Mouse (Mus musculus): ENCODE data around the gene Snrpg. TPM values are rescaled to one million over a fixed set of nuclear protein-coding genes. Genes with fewer than 3 reads are reported as not detected.

The Snrpg gene
- polyA plus RNA-seq (2014; fragmentation: Nextera tagmentation; extraction: Ambion mirVana): 814 and 1,116 TPM in 2 replicates

- Histone ChIP-seq H3K9ac (ENCODE audit: low read depth, low read length) (peak within 1 kb of the TSS; percentile 95), H3K4me1 (ENCODE audit: control insufficient read depth, insufficient read depth, low read length) (peaks cover 24% of the 10 kb centered on the region), H3K9me3 (ENCODE audit: control insufficient read depth, low read length) (no peaks in the 10 kb centered on the region), H3K4me3 (ENCODE audit: low read length) (peak within 1 kb of the TSS; percentile 93), H3K27me3 (ENCODE audit: control insufficient read depth, insufficient read depth, low read length) (no peaks in the 10 kb centered on the region), H3K36me3 (ENCODE audit: control insufficient read depth, insufficient read depth, low read length) (peaks cover 24% of the 10 kb centered on the region; the same call in 1 of the 2 replicates), H3K27ac (ENCODE audit: low read depth, low read length) (peak within 1 kb of the TSS; percentile 90), H3K4me2 (replicated peaks; ENCODE audit: low read depth, low read length) (peak within 1 kb of the TSS; percentile 85)
- ATAC-seq (ENCODE audit: low FRiP score, low TSS enrichment): no peak; the same call in 1 of the 2 replicates
- 15% methylated on average over 15 of the region's 15 CpGs for WGBS
These were observed at the start of gene Snrpg for GRCm38 (mm10) chr6:86370764-86371339. Gene Snrpg (plus strand): TSS chr6:86371304.

- Histone ChIP-seq H3K4me1 (ENCODE audit: control insufficient read depth, insufficient read depth, low read length) (no peaks in the 10 kb centered on the region), H3K27me3 (ENCODE audit: control insufficient read depth, insufficient read depth, low read length) (no peaks in the 10 kb centered on the region), H3K27ac (ENCODE audit: low read depth, low read length) (no peak overlapping the region), H3K9ac (ENCODE audit: low read depth, low read length) (no peak overlapping the region), H3K36me3 (ENCODE audit: control insufficient read depth, insufficient read depth, low read length) (no peaks in the 10 kb centered on the region), H3K4me3 (ENCODE audit: low read length) (no peak overlapping the region), H3K9me3 (ENCODE audit: control insufficient read depth, low read length) (0 out of 2 replicates have a peak, but pooled peaks cover 2% of the 10 kb centered on the region), H3K4me2 (replicated peaks; ENCODE audit: low read depth, low read length) (no peak overlapping the region)
- 78% methylated on average over 5 of the region's 5 CpGs for WGBS
- no peak for ATAC-seq (ENCODE audit: low FRiP score, low TSS enrichment)
These were observed 49.0 kb upstream of the Snrpg start for GRCm38 (mm10) chr6:86322031-86322563.

DNA sequence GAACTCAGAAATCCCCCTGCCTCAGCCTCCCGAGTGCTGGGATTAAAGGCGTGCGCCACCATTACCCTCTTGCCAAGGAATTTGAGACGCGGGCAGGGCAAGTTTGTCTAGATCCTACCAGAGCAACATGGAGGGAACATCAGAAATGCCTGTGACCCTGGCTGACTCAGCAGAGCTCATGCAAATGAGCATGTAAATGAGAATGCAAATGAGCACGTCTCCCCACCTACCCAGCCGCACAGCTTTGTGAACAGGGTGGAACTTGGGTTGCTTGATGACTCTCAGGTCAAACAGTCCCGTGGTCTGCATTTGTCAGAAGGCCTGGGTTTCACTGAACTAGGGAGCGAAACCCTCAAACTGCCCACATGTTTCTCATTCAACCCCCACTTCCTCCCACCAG is 48.1 kb upstream of the Snrpg start:
- no peaks in the 10 kb centered on the region for H3K4me1 ChIP-seq (ENCODE audit: control insufficient read depth, insufficient read depth, low read length)
- no peak overlapping the region for H3K4me2 ChIP-seq (replicated peaks; ENCODE audit: low read depth, low read length)
- ATAC-seq (ENCODE audit: low FRiP score, low TSS enrichment): no peak
- no peaks in the 10 kb centered on the region for H3K36me3 ChIP-seq (ENCODE audit: control insufficient read depth, insufficient read depth, low read length)
- 0 out of 2 replicates have a peak, but pooled peaks cover 2% of the 10 kb centered on the region for H3K9me3 ChIP-seq (ENCODE audit: control insufficient read depth, low read length)
- 94% methylated on average over 9 of the region's 9 CpGs for WGBS
- H3K27me3 ChIP-seq (ENCODE audit: control insufficient read depth, insufficient read depth, low read length): no peaks in the 10 kb centered on the region
- H3K27ac ChIP-seq (ENCODE audit: low read depth, low read length): no peak overlapping the region
- no peak overlapping the region for H3K4me3 ChIP-seq (ENCODE audit: low read length)
- H3K9ac ChIP-seq (ENCODE audit: low read depth, low read length): no peak overlapping the region

- Histone ChIP-seq H3K4me3 (ENCODE audit: low read length) (no peak overlapping the region), H3K27me3 (ENCODE audit: control insufficient read depth, insufficient read depth, low read length) (no peaks in the 10 kb centered on the region), H3K4me2 (replicated peaks; ENCODE audit: low read depth, low read length) (no peak overlapping the region), H3K9ac (ENCODE audit: low read depth, low read length) (no peak overlapping the region), H3K27ac (ENCODE audit: low read depth, low read length) (no peak overlapping the region), H3K4me1 (ENCODE audit: control insufficient read depth, insufficient read depth, low read length) (peaks cover 5% of the 10 kb centered on the region; the same call in 1 of the 2 replicates), H3K9me3 (ENCODE audit: control insufficient read depth, low read length) (0 out of 2 replicates have a peak, but pooled peaks cover 2% of the 10 kb centered on the region), H3K36me3 (ENCODE audit: control insufficient read depth, insufficient read depth, low read length) (no peaks in the 10 kb centered on the region)
- ATAC-seq (ENCODE audit: low FRiP score, low TSS enrichment): no peak
- WGBS: 84% methylated on average over 3 of the region's 3 CpGs
These were observed 46.7 kb upstream of the Snrpg start for GRCm38 (mm10) chr6:86324400-86324799.

- H3K36me3 ChIP-seq (ENCODE audit: control insufficient read depth, insufficient read depth, low read length): no peaks in the 10 kb centered on the region
- no peak for ATAC-seq (ENCODE audit: low FRiP score, low TSS enrichment)
- 85% methylated on average over 5 of the region's 5 CpGs for WGBS
These were observed 45.5 kb upstream of the Snrpg start for GRCm38 (mm10) chr6:86325646-86326045.

DNA sequence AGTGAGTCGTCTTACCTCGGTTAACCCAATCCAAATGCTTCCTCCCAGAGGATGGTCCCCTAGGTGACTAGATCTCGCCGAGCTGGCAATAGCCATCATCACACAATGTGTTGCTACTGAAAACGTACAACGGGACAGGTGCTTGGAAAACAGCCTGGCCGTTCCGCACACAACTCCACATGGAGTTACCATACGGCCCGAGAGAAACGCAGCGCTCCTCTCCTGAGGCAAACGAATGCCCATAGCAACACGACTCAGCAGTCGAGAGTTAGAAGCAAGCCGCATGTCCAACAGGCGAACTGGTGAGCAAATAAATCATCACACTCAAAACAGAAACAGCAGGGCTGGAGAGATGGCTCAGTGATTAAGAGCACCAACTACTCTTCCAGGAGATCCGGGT is 44.2 kb upstream of the Snrpg start:
- Histone ChIP-seq H3K4me2 (replicated peaks; ENCODE audit: low read depth, low read length) (no peak overlapping the region), H3K36me3 (ENCODE audit: control insufficient read depth, insufficient read depth, low read length) (no peaks in the 10 kb centered on the region), H3K4me3 (ENCODE audit: low read length) (no peak overlapping the region), H3K27ac (ENCODE audit: low read depth, low read length) (no peak overlapping the region), H3K9me3 (ENCODE audit: control insufficient read depth, low read length) (peaks cover 3% of the 10 kb centered on the region; the same call in 1 of the 2 replicates), H3K4me1 (ENCODE audit: control insufficient read depth, insufficient read depth, low read length) (peaks cover 5% of the 10 kb centered on the region; the same call in 1 of the 2 replicates), H3K27me3 (ENCODE audit: control insufficient read depth, insufficient read depth, low read length) (no peaks in the 10 kb centered on the region), H3K9ac (ENCODE audit: low read depth, low read length) (no peak overlapping the region)
- 86% methylated on average over 18 of the region's 18 CpGs for WGBS
- ATAC-seq (ENCODE audit: low FRiP score, low TSS enrichment): no peak

More at GRCm38 (mm10) chr6:86325646-86326045, 45.5 kb upstream of the Snrpg start:
- peaks cover 4% of the 10 kb centered on the region; the same call in 1 of the 2 replicates for H3K9me3 ChIP-seq (ENCODE audit: control insufficient read depth, low read length)
- H3K4me2 ChIP-seq (replicated peaks; ENCODE audit: low read depth, low read length): no peak overlapping the region
- H3K27me3 ChIP-seq (ENCODE audit: control insufficient read depth, insufficient read depth, low read length): no peaks in the 10 kb centered on the region
- no peak overlapping the region for H3K27ac ChIP-seq (ENCODE audit: low read depth, low read length)
- H3K4me1 ChIP-seq (ENCODE audit: control insufficient read depth, insufficient read depth, low read length): peaks cover 5% of the 10 kb centered on the region; the same call in 1 of the 2 replicates
- no peak overlapping the region for H3K9ac ChIP-seq (ENCODE audit: low read depth, low read length)
- no peak overlapping the region for H3K4me3 ChIP-seq (ENCODE audit: low read length)

DNA sequence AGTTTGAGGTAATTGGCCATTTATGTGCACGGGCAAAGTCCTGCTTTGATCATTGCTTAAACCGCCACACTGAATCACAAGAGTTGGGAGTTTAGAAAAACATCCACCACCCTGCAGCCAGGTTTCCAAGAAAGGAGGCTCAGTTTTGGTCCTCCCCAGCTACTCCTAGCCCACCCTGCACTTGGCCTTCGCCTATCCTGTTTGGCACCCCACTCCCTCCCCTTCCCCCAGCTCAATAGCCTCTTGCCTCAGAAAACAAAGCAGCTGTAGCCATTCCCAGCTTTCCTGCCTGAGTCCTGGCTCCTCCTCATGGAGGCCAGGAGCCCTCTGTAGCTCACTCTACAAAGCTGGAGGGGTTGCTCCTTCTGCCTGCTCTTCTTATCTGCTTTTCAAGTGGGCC is 42.7 kb upstream of the Snrpg start:
- 25% methylated on average over 3 of the region's 3 CpGs for WGBS

GRCm38 (mm10) chr6:86329943-86330342 is 41.2 kb upstream of the Snrpg start:
- 91% methylated on average over 6 of the region's 6 CpGs for WGBS
- no peak overlapping the region for H3K4me2 ChIP-seq (replicated peaks; ENCODE audit: low read depth, low read length)

More for the DNA sequence above, 42.7 kb upstream of the Snrpg start:
- Histone ChIP-seq H3K4me1 (ENCODE audit: control insufficient read depth, insufficient read depth, low read length) (peaks cover 5% of the 10 kb centered on the region; the same call in 1 of the 2 replicates), H3K9ac (ENCODE audit: low read depth, low read length) (no peak overlapping the region), H3K4me3 (ENCODE audit: low read length) (no peak overlapping the region), H3K4me2 (replicated peaks; ENCODE audit: low read depth, low read length) (no peak overlapping the region), H3K27me3 (ENCODE audit: control insufficient read depth, insufficient read depth, low read length) (no peaks in the 10 kb centered on the region), H3K36me3 (ENCODE audit: control insufficient read depth, insufficient read depth, low read length) (no peaks in the 10 kb centered on the region), H3K9me3 (ENCODE audit: control insufficient read depth, low read length) (peaks cover 3% of the 10 kb centered on the region; the same call in 1 of the 2 replicates), H3K27ac (ENCODE audit: low read depth, low read length) (no peak overlapping the region)
- no peak for ATAC-seq (ENCODE audit: low FRiP score, low TSS enrichment)

More at GRCm38 (mm10) chr6:86329943-86330342, 41.2 kb upstream of the Snrpg start:
- H3K9ac ChIP-seq (ENCODE audit: low read depth, low read length): no peak overlapping the region
- H3K36me3 ChIP-seq (ENCODE audit: control insufficient read depth, insufficient read depth, low read length): no peaks in the 10 kb centered on the region
- peaks cover 5% of the 10 kb centered on the region; the same call in 1 of the 2 replicates for H3K4me1 ChIP-seq (ENCODE audit: control insufficient read depth, insufficient read depth, low read length)
- ATAC-seq (ENCODE audit: low FRiP score, low TSS enrichment): no peak
- no peak overlapping the region for H3K4me3 ChIP-seq (ENCODE audit: low read length)
- H3K27me3 ChIP-seq (ENCODE audit: control insufficient read depth, insufficient read depth, low read length): no peaks in the 10 kb centered on the region
- peaks cover 3% of the 10 kb centered on the region; the same call in 1 of the 2 replicates for H3K9me3 ChIP-seq (ENCODE audit: control insufficient read depth, low read length)
- H3K27ac ChIP-seq (ENCODE audit: low read depth, low read length): no peak overlapping the region
